Mouse (Mus musculus): ENCODE data around the gene Sox30.

- TF ChIP-seq POLR2A (IDR thresholded peaks at IDR 0.05; ENCODE audit: borderline replicate concordance, control insufficient read depth, low read depth, low read length) (no peak), CTCF (IDR thresholded peaks at IDR 0.05; ENCODE audit: control insufficient read depth, insufficient read depth, low read length) (no peak)
These were observed 47.3 kb upstream of the Sox30 start for GRCm38 (mm10) chr11:45932771-45933170.
